Mouse (Mus musculus): Measurements from ENCODE around the gene Acmsd. TPM values are rescaled to one million over a fixed set of nuclear protein-coding genes. Genes with fewer than 3 reads are reported as not detected.

The Acmsd gene
- polyA plus RNA-seq, 1 experiment from 2014 or later, result not detected

DNA sequence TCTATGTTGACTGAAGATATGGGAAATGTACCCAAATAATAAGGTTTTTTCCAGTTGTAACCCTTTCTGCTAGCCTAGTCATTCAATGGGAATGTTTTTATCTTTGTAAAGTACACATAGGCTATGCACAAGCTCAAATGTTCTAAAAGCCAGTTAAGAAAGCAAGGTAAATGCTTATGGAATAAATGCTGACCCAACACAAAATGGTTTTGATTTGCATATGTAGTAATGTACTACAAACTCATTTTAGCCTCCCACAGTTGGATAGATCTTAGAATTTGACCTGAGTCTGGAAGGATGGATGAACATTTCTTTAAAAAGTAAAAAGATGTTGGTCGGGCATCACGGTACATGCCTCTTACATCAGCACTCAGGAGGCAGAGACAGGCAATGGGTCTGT, 37.5 kb downstream of the Acmsd start:
- no peak for DNase-seq (ENCODE audit: low spot score)
- WGBS, result 89% methylated on average over 2 of the region's 2 CpGs

GRCm38 (mm10) chr1:127773198-127773802, 44.1 kb downstream of the Acmsd start:
- WGBS, result 1% methylated on average over 14 of the region's 14 CpGs
- Histone ChIP-seq H3K9me3 (ENCODE audit: control insufficient read depth, low read length) (no peaks in the 10 kb centered on the region), H3K36me3 (ENCODE audit: control insufficient read depth, insufficient read depth, low read length) (no peaks in the 10 kb centered on the region), H3K4me1 (replicated peaks; ENCODE audit: control insufficient read depth, insufficient read depth, low read length) (0 out of 2 replicates have a peak, but pooled peaks cover 8% of the 10 kb centered on the region), H3K27me3 (replicated peaks; ENCODE audit: control insufficient read depth, insufficient read depth, low read length) (no peaks in the 10 kb centered on the region), H3K4me3 (ENCODE audit: low read depth, low read length) (peak overlapping the region; percentile 96), H3K9ac (ENCODE audit: low read length) (peak overlapping the region; percentile 65), H3K27ac (ENCODE audit: low read depth) (peak overlapping the region; percentile 95), H3K4me2 (ENCODE audit: low read length) (peak overlapping the region; percentile 76)
- ATAC-seq (replicated peaks; ENCODE audit: low FRiP score, low TSS enrichment, low read depth) (peak; percentile 28; the same call in 1 of the 2 replicates), DNase-seq (ENCODE audit: low spot score) (peak; percentile 55)

More for the DNA sequence above, 37.5 kb downstream of the Acmsd start:
- Histone ChIP-seq H3K4me3 (ENCODE audit: low read depth, low read length) (no peak overlapping the region), H3K27ac (ENCODE audit: low read depth) (no peak overlapping the region), H3K4me2 (ENCODE audit: low read length) (no peak overlapping the region), H3K36me3 (ENCODE audit: control insufficient read depth, insufficient read depth, low read length) (no peaks in the 10 kb centered on the region), H3K9me3 (ENCODE audit: control insufficient read depth, low read length) (no peaks in the 10 kb centered on the region), H3K4me1 (replicated peaks; ENCODE audit: control insufficient read depth, insufficient read depth, low read length) (no peaks in the 10 kb centered on the region), H3K9ac (ENCODE audit: low read length) (no peak overlapping the region), H3K27me3 (replicated peaks; ENCODE audit: control insufficient read depth, insufficient read depth, low read length) (no peaks in the 10 kb centered on the region)
- ATAC-seq (replicated peaks; ENCODE audit: low FRiP score, low TSS enrichment, low read depth), result no peak

DNA sequence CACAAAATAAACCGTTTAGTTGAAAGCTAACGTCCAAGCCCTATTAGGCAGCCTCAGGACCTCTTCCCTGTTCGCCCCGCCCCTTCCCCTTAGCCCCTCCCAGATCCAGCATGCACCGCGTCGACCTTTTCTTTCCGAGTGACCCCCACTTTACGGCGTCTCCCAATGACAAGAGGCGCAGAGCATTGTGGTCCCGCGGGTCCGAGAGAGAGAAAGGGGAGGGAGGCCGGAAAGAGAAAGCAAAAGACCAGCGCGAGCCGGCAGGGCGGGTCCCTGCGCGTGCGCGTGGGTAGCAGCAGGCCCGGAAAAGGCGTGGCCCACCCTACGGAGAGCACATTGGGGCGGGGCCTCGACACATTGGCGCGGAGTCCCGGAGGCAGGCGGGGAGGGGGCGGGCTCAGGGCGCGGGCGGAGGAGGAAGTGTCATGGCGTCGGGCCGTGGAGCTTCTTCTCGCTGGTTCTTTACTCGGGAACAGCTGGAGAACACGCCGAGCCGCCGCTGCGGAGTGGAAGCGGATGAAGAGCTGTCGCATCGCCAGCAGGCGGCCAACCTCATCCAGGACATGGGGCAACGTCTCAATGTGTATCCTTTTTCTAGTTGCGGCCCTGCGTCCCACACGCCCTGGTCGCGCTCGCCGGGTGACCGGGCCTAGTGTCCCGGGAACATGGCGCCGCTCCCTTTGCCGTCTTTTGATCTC, 44.7 kb downstream of the Acmsd start, which contains the start of gene Ccnt2:
Ccnt2 (plus strand) TSS at position 362 of the 698 bp plus-strand sequence.
- under 1% methylated on average over 56 of the region's 63 CpGs for WGBS
- H3K4me1 ChIP-seq (replicated peaks; ENCODE audit: control insufficient read depth, insufficient read depth, low read length), result 0 out of 2 replicates have a peak, but pooled peaks cover 9% of the 10 kb centered on the region
- peak; percentile 98 for ATAC-seq (replicated peaks; ENCODE audit: low FRiP score, low TSS enrichment, low read depth)
- peak within 1 kb of the TSS; percentile 95 for H3K9ac ChIP-seq (ENCODE audit: low read length)
- H3K4me3 ChIP-seq (ENCODE audit: low read depth, low read length), result peak within 1 kb of the TSS; percentile 96
- 0 out of 2 replicates have a peak, but pooled peaks cover 6% of the 10 kb centered on the region for H3K36me3 ChIP-seq (ENCODE audit: control insufficient read depth, insufficient read depth, low read length)
- H3K27ac ChIP-seq (ENCODE audit: low read depth), result peak within 1 kb of the TSS; percentile 95
- peak; percentile 95 for DNase-seq (ENCODE audit: low spot score)
- H3K9me3 ChIP-seq (ENCODE audit: control insufficient read depth, low read length), result no peaks in the 10 kb centered on the region
- no peaks in the 10 kb centered on the region for H3K27me3 ChIP-seq (replicated peaks; ENCODE audit: control insufficient read depth, insufficient read depth, low read length)
- H3K4me2 ChIP-seq (ENCODE audit: low read length), result peak within 1 kb of the TSS; percentile 92

DNA sequence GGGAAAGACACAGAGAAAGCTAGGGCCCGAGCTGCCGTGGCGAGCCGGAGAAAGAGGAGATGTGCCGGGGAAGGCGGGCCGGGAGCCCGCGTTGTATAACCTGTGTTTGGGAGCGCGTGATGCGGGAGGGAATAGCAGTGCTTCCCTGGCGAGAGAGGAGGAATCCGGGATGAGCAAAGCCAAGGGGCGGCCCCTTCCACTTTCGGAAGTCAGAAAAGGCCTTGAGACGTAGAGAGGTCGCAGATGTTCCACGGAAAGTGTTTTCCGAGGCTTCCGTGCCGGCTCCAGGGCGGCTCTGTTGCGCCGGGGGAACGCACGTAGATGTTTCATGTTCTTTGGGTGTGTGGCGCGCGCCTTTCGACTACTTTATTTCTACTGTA, 45.3 kb downstream of the Acmsd start:
- WGBS, result under 1% methylated on average over 31 of the region's 31 CpGs
- H3K36me3 ChIP-seq (ENCODE audit: control insufficient read depth, insufficient read depth, low read length), result 0 out of 2 replicates have a peak, but pooled peaks cover 8% of the 10 kb centered on the region
- peak; percentile 57 for ATAC-seq (replicated peaks; ENCODE audit: low FRiP score, low TSS enrichment, low read depth)
- peak overlapping the region; percentile 95 for H3K27ac ChIP-seq (ENCODE audit: low read depth)
- H3K9me3 ChIP-seq (ENCODE audit: control insufficient read depth, low read length), result no peaks in the 10 kb centered on the region
- peak overlapping the region; percentile 95 for H3K9ac ChIP-seq (ENCODE audit: low read length)
- H3K4me3 ChIP-seq (ENCODE audit: low read depth, low read length), result peak overlapping the region; percentile 96
- DNase-seq (ENCODE audit: low spot score), result no peak
- H3K4me2 ChIP-seq (ENCODE audit: low read length), result peak overlapping the region; percentile 92
- H3K4me1 ChIP-seq (replicated peaks; ENCODE audit: control insufficient read depth, insufficient read depth, low read length), result peaks cover 14% of the 10 kb centered on the region; the same call in 1 of the 2 replicates
- H3K27me3 ChIP-seq (replicated peaks; ENCODE audit: control insufficient read depth, insufficient read depth, low read length), result no peaks in the 10 kb centered on the region

GRCm38 (mm10) chr1:127775206-127775720, 46.0 kb downstream of the Acmsd start:
- ATAC-seq (replicated peaks; ENCODE audit: low FRiP score, low TSS enrichment, low read depth) (no peak), DNase-seq (ENCODE audit: low spot score) (no peak)
- Histone ChIP-seq H3K27me3 (replicated peaks; ENCODE audit: control insufficient read depth, insufficient read depth, low read length) (no peaks in the 10 kb centered on the region), H3K36me3 (ENCODE audit: control insufficient read depth, insufficient read depth, low read length) (0 out of 2 replicates have a peak, but pooled peaks cover 8% of the 10 kb centered on the region), H3K9ac (ENCODE audit: low read length) (peak overlapping the region; percentile 95), H3K9me3 (ENCODE audit: control insufficient read depth, low read length) (no peaks in the 10 kb centered on the region), H3K4me1 (replicated peaks; ENCODE audit: control insufficient read depth, insufficient read depth, low read length) (peaks cover 19% of the 10 kb centered on the region; the same call in 1 of the 2 replicates), H3K4me3 (ENCODE audit: low read depth, low read length) (peak overlapping the region; percentile 96), H3K27ac (ENCODE audit: low read depth) (no peak overlapping the region), H3K4me2 (ENCODE audit: low read length) (peak overlapping the region; percentile 92)
- 10% methylated on average over 10 of the region's 10 CpGs for WGBS

DNA sequence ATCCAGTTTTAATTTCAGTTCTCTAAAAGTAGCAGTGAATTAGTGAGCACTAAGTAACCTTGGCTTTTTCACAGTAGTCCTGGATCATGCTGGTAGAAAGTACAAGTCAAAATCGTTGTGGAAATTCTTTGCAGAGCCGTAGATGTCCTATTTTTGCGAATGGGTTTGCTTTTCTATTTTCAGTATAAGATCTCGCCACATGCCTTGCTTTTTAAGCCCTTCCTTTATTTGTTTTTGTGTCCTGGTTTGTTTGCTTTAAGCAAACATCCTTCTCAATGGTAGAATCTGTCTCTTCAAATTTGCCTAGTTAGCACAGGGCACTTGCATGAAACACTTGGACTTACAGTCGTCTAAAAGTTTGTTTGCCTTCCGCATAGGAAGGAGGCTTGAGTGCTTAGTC, 47.0 kb downstream of the Acmsd start:
- DNase-seq (ENCODE audit: low spot score), result no peak
- H3K9me3 ChIP-seq (ENCODE audit: control insufficient read depth, low read length), result no peaks in the 10 kb centered on the region
- no peak overlapping the region for H3K27ac ChIP-seq (ENCODE audit: low read depth)
- H3K27me3 ChIP-seq (replicated peaks; ENCODE audit: control insufficient read depth, insufficient read depth, low read length), result no peaks in the 10 kb centered on the region
- ATAC-seq (replicated peaks; ENCODE audit: low FRiP score, low TSS enrichment, low read depth), result no peak
- WGBS, result 53% methylated on average over 6 of the region's 6 CpGs
- H3K36me3 ChIP-seq (ENCODE audit: control insufficient read depth, insufficient read depth, low read length), result 0 out of 2 replicates have a peak, but pooled peaks cover 8% of the 10 kb centered on the region
- H3K4me2 ChIP-seq (ENCODE audit: low read length), result peak overlapping the region; percentile 92
- 0 out of 2 replicates have a peak overlapping the region, but pooled peaks have one; percentile 10 for H3K9ac ChIP-seq (ENCODE audit: low read length)
- H3K4me3 ChIP-seq (ENCODE audit: low read depth, low read length), result peak overlapping the region; percentile 96
- peaks cover 19% of the 10 kb centered on the region; the same call in 1 of the 2 replicates for H3K4me1 ChIP-seq (replicated peaks; ENCODE audit: control insufficient read depth, insufficient read depth, low read length)

DNA sequence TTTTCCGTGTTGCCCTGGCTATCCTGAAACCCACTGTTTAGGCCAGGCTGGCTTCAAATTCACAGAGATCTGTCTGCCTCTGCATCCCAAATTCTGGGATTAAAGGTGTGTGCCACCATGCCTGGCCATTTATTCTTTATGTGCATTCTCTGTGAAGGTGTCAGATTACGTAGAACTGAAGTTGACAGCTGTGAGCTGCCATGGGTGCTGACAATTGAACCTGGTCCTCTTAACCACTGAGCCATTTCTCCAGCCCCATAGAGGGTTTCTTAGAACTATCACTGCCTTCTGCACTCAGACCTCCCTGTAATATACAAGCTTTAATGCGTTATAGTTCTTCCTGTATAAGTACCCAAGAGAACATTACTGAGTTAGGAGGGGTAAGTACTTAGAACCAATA, 49.4 kb downstream of the Acmsd start:
- no peak overlapping the region for H3K4me3 ChIP-seq (ENCODE audit: low read depth, low read length)
- 88% methylated on average over 3 of the region's 3 CpGs for WGBS
- H3K27me3 ChIP-seq (replicated peaks; ENCODE audit: control insufficient read depth, insufficient read depth, low read length), result no peaks in the 10 kb centered on the region
- no peak overlapping the region for H3K4me2 ChIP-seq (ENCODE audit: low read length)
- DNase-seq (ENCODE audit: low spot score), result no peak
- 0 out of 2 replicates have a peak, but pooled peaks cover 8% of the 10 kb centered on the region for H3K36me3 ChIP-seq (ENCODE audit: control insufficient read depth, insufficient read depth, low read length)
- H3K9me3 ChIP-seq (ENCODE audit: control insufficient read depth, low read length), result no peaks in the 10 kb centered on the region
- no peak overlapping the region for H3K27ac ChIP-seq (ENCODE audit: low read depth)
- peaks cover 19% of the 10 kb centered on the region; the same call in 1 of the 2 replicates for H3K4me1 ChIP-seq (replicated peaks; ENCODE audit: control insufficient read depth, insufficient read depth, low read length)
- ATAC-seq (replicated peaks; ENCODE audit: low FRiP score, low TSS enrichment, low read depth), result no peak
- H3K9ac ChIP-seq (ENCODE audit: low read length), result no peak overlapping the region

- Histone ChIP-seq H3K9ac (ENCODE audit: low read length) (no peak overlapping the region), H3K36me3 (ENCODE audit: control insufficient read depth, insufficient read depth, low read length) (0 out of 2 replicates have a peak, but pooled peaks cover 8% of the 10 kb centered on the region), H3K27me3 (replicated peaks; ENCODE audit: control insufficient read depth, insufficient read depth, low read length) (no peaks in the 10 kb centered on the region), H3K4me3 (ENCODE audit: low read depth, low read length) (no peak overlapping the region), H3K9me3 (ENCODE audit: control insufficient read depth, low read length) (no peaks in the 10 kb centered on the region), H3K27ac (ENCODE audit: low read depth) (no peak overlapping the region), H3K4me2 (ENCODE audit: low read length) (no peak overlapping the region), H3K4me1 (replicated peaks; ENCODE audit: control insufficient read depth, insufficient read depth, low read length) (peaks cover 19% of the 10 kb centered on the region; the same call in 1 of the 2 replicates)
- ATAC-seq (replicated peaks; ENCODE audit: low FRiP score, low TSS enrichment, low read depth) (no peak), DNase-seq (ENCODE audit: low spot score) (no peak)
- WGBS, result 31% methylated on average over 3 of the region's 3 CpGs
Measured at GRCm38 (mm10) chr1:127780142-127780541, 50.9 kb downstream of the Acmsd start.
